Mouse (Mus musculus) lung, postnatal 0 days (tissue): ENCODE measurements around the gene Meis3.

Experiments
- CTCF ChIP-seq: IDR thresholded peaks from 2 replicates; pipeline ENCODE4 v1.5.1; 2016; ENCODE audit warnings: antibody characterized with exemption, mild to moderate bottlenecking
- EP300 ChIP-seq: IDR thresholded peaks from 2 replicates; pipeline ENCODE4 v1.6.1; 2016; ENCODE audit warnings: antibody characterized with exemption, mild to moderate bottlenecking, control low read depth

DNA sequence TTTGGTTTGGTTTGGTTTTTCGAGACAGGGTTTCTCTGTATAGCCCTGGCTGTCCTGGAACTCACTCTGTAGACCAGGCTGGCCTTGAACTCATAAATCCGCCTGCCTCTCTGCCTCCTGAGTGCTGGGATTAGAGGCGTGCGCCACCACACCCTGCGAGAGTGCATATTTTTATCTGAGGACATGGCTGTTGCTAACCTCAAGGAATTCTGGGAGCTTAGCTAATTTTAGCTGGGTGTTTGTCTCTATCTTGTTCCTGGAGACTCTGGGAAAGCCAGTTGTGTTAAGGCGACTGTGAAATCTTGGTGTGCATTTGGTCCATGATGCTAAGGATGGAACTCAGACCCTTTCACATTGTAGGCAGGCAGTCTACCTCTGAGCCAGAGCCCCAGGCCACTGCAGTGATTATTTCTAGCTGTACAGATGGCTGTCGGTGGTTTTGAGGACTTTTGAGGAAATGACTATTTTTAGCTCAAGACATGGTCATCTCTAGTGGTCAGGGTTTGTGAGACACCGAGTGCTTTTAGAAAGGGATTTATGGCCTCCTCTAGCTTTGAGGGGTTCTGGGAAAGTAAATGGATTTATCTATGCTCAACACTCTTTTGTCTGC, 18.7 kb upstream of the Meis3 start:
- TF ChIP-seq CTCF: no peak
- no peak for TF ChIP-seq EP300
